In genomic region chr11:43790446-43790845, GRCm38 (mm10) we compare ENCODE assay signal across 21 mouse cellular contexts. TPM values are rescaled to one million over a fixed set of nuclear protein-coding genes. Genes with fewer than 3 reads are reported as not detected.
A peak's percentile ranks its signal among the peaks of the same experiment; 100 is the strongest.
DNase-seq lines count a peak whose midpoint lies in the region; ATAC-seq and TF ChIP-seq lines count a peak whose summit lies in the region.
"Had no signal": no experiment of that assay in that cellular context is flagged by ENCODE, and none has a peak within 500 bp of the region (broad histone marks: within the 10 kb centered on the region; RNA-seq: fewer than 3 reads in every experiment).

No protein-coding gene starts in this region.

- no peak overlapping the region for H3K9ac ChIP-seq in heart, adult 2 months (ENCODE audit: low read depth, low read length)
- H3K9ac ChIP-seq in heart, embryonic 12.5 days = no peak overlapping the region
- no peak overlapping the region for H3K9ac ChIP-seq in heart, embryonic 15.5 days
- H3K9ac ChIP-seq: forebrain, postnatal 0 days; heart, embryonic 13.5 days; neural tube, embryonic 13.5 days had no signal

- intact Hi-C loops in heart, adult 2 months (cut with DNase I) = no loop called here

- H3K27me3 ChIP-seq in heart, adult 2 months (ENCODE audit: control insufficient read depth, insufficient read depth, low read length) = no peaks in the 10 kb centered on the region
- no peaks in the 10 kb centered on the region for H3K27me3 ChIP-seq in heart, embryonic 12.5 days (replicated peaks)
- no peaks in the 10 kb centered on the region for H3K27me3 ChIP-seq in heart, embryonic 15.5 days
- H3K27me3 ChIP-seq: heart, embryonic 13.5 days; neural tube, embryonic 13.5 days had no signal

- H3K9me3 ChIP-seq in heart, embryonic 12.5 days (replicated peaks) = no peaks in the 10 kb centered on the region
- no peaks in the 10 kb centered on the region for H3K9me3 ChIP-seq in heart, embryonic 15.5 days (replicated peaks)
- H3K9me3 ChIP-seq: heart, embryonic 13.5 days; midbrain, embryonic 10.5 days; neural tube, embryonic 13.5 days had no signal

- no peak for TF ChIP-seq POLR2A in heart, adult 2 months (IDR thresholded peaks at IDR 0.05; ENCODE audit: insufficient read depth, low read depth, low read length)

- peaks cover 2% of the 10 kb centered on the region; the same call in 1 of the 2 replicates for H3K79me2 ChIP-seq in heart, adult 2 months (replicated peaks; ENCODE audit: control insufficient read depth, insufficient read depth, low read length)

- H3K36me3 ChIP-seq in heart, adult 2 months (ENCODE audit: control insufficient read depth, insufficient read depth, low read length) = no peaks in the 10 kb centered on the region
- H3K36me3 ChIP-seq in heart, embryonic 12.5 days = no peaks in the 10 kb centered on the region
- H3K36me3 ChIP-seq in heart, embryonic 15.5 days = no peaks in the 10 kb centered on the region
- H3K36me3 ChIP-seq: heart, embryonic 13.5 days; midbrain, embryonic 10.5 days; neural tube, embryonic 13.5 days had no signal

- 0 out of 2 replicates have a peak, but pooled peaks have one; percentile 30 for TF ChIP-seq EP300 in heart, adult 2 months (IDR thresholded peaks at IDR 0.05; ENCODE audit: insufficient read depth, low read depth, low read length)

- H3K4me1 ChIP-seq in heart, adult 2 months (ENCODE audit: control insufficient read depth, insufficient read depth, low read length) = peaks cover 1% of the 10 kb centered on the region; the same call in 1 of the 2 replicates
- H3K4me1 ChIP-seq in heart, embryonic 12.5 days (replicated peaks) = no peaks in the 10 kb centered on the region
- H3K4me1 ChIP-seq in heart, embryonic 15.5 days (replicated peaks) = peaks cover 3% of the 10 kb centered on the region
- H3K4me1 ChIP-seq: midbrain, embryonic 10.5 days; neural tube, embryonic 13.5 days had no signal

- no peak for ATAC-seq in heart, embryonic 12.5 days (ENCODE audit: insufficient number of reproducible peaks, low FRiP score)
- no peak for ATAC-seq in heart, embryonic 15.5 days (replicated peaks; ENCODE audit: insufficient number of reproducible peaks, insufficient read depth, low FRiP score, low read depth)
- ATAC-seq: activated CD4-positive, CD25-positive, alpha-beta regulatory T cell, adult 4 months; forebrain, postnatal 0 days; hindbrain, postnatal 0 days; intestine, embryonic 16.5 days; midbrain, embryonic 16.5 days had no signal

- H3K4me3 ChIP-seq in heart, adult 2 months = no peak overlapping the region
- H3K4me3 ChIP-seq in heart, embryonic 12.5 days = no peak overlapping the region
- no peak overlapping the region for H3K4me3 ChIP-seq in heart, embryonic 15.5 days
- H3K4me3 ChIP-seq: heart, embryonic 13.5 days; midbrain, embryonic 10.5 days; myocyte; neural tube, embryonic 13.5 days had no signal

- H3K4me2 ChIP-seq in heart, embryonic 12.5 days = no peak overlapping the region
- H3K4me2 ChIP-seq in heart, embryonic 15.5 days = no peak overlapping the region
- H3K4me2 ChIP-seq: heart, embryonic 13.5 days; neural tube, embryonic 13.5 days had no signal

- 52% methylated on average over 6 of the region's 6 CpGs for WGBS in heart, adult 2 months
- 72% methylated on average over 6 of the region's 6 CpGs for WGBS in heart, embryonic 12.5 days
- WGBS in heart, embryonic 15.5 days = 59% methylated on average over 6 of the region's 6 CpGs

- no peak for TF ChIP-seq CTCF in heart, adult 2 months (IDR thresholded peaks at IDR 0.05)

- peak in 1 of 2 experiments; percentile 35 for DNase-seq in heart, adult 2 months
- DNase-seq in kidney, postnatal 10 days = peak; percentile 42
- DNase-seq in kidney, postnatal 25 days = no peak
- DNase-seq in heart, adult 9 months (ENCODE audit: low spot score in 2 of 2) = peak; percentile 53 to 55
- no peak for DNase-seq in embryo, embryonic 10.5 days (ENCODE audit: low spot score)
- DNase-seq: cerebellum, adult 11-12 months; cerebellum, postnatal 10 days; forebrain, postnatal 0 days; gastrocnemius, postnatal 14 days; retina, postnatal 1 day; right cerebral cortex, postnatal 25 days had no signal

- peak overlapping the region; percentile 71 for H3K27ac ChIP-seq in heart, adult 2 months
- no peak overlapping the region for H3K27ac ChIP-seq in heart, embryonic 12.5 days (ENCODE audit: poor library complexity, severe bottlenecking)
- H3K27ac ChIP-seq in heart, embryonic 15.5 days = peak overlapping the region; percentile 34; the same call in 1 of the 2 replicates
- H3K27ac ChIP-seq: heart, embryonic 13.5 days; hindbrain, postnatal 0 days; midbrain, embryonic 10.5 days; neural tube, embryonic 13.5 days had no signal

RNA-seq across cellular contexts. Expression of gene Ttc1, which starts 42.6 kb away (rescaled TPM):
- 10 to 100 TPM; 47.5 to 56.3 TPM for total RNA-seq in heart, adult 2 months (2021)
- polyA plus RNA-seq in heart, adult 2 months (2012; rRNA removed) = 15.3 and 21.8 TPM in 2 replicates
- 57.3 and 57.4 TPM in 2 replicates for polyA plus RNA-seq in heart, embryonic 12.5 days (2016; fragmentation: Nextera tagmentation; extraction: Ambion mirVana)
- polyA plus RNA-seq in heart, embryonic 15.5 days (2015; fragmentation: Nextera tagmentation; extraction: Ambion mirVana) = 47.3 and 54.9 TPM in 2 replicates

Comparison
In these comparisons a context has a peak if more than half of its experiments do, and no peak if none do; other contexts are left out.
1. DNase-seq: peak in kidney, postnatal 10 days (single experiment) and heart, adult 9 months (2 of 2); none in kidney, postnatal 25 days (0 of 2) and embryo, embryonic 10.5 days (single experiment).